In genomic region chr5:25613844-25614658, GRCm38 (mm10) we compare ENCODE assay signal across 9 mouse cellular contexts.
DNase-seq lines count a peak whose midpoint lies in the region; TF ChIP-seq lines count a peak whose summit lies in the region.
"Had no signal": no experiment of that assay in that cellular context is flagged by ENCODE, and none has a peak within 500 bp of the region (broad histone marks: within the 10 kb centered on the region; RNA-seq: fewer than 3 reads in every experiment).

No protein-coding gene starts in this region.

- intact Hi-C loops in heart, postnatal 10 days (cut with DNase I): no loop called here

- H3K4me1 ChIP-seq in cortical plate, adult 2 months (ENCODE audit: control insufficient read depth, insufficient read depth, low read length): no peaks in the 10 kb centered on the region

- peak; percentile 36 to 45 for DNase-seq in heart, postnatal 10 days
- DNase-seq in heart, adult 8-10 months (ENCODE audit: low spot score): no peak
- DNase-seq in ES-CJ7 (ENCODE audit: low read depth, low spot score): peak; percentile 13
- DNase-seq in layer of hippocampus, adult 2 months (ENCODE audit: low spot score in 2 of 2): peak; percentile 29 to 67
- peak; percentile 41 to 46 for DNase-seq in right cerebral cortex, postnatal 36 days (ENCODE audit: low spot score in 2 of 2)
- DNase-seq in natural killer cell, adult 2 months (ENCODE audit: low spot score in 2 of 2): no peak
- no peak for DNase-seq in lung, postnatal 4 days

- 0 out of 2 replicates have a peak overlapping the region, but pooled peaks have one; percentile 49 for H3K27ac ChIP-seq in cortical plate, adult 2 months (ENCODE audit: insufficient read depth, low read length)
- H3K27ac ChIP-seq in layer of hippocampus, adult 2 months: peak overlapping the region; percentile 58
- H3K27ac ChIP-seq: heart, embryonic 13.5 days had no signal

- TF ChIP-seq CTCF in cortical plate, adult 2 months (IDR thresholded peaks at IDR 0.05; ENCODE audit: extremely low read depth, insufficient read depth, low read length): no peak
- TF ChIP-seq CTCF in layer of hippocampus, adult 2 months (conservative IDR thresholded peaks at IDR 0.05): no peak

- no peak for TF ChIP-seq POLR2A in cortical plate, adult 2 months (IDR thresholded peaks at IDR 0.05; ENCODE audit: extremely low read depth, insufficient read depth, low read length)

- no peak overlapping the region for H3K4me3 ChIP-seq in cortical plate, adult 2 months (ENCODE audit: insufficient read depth, low read length)
- H3K4me3 ChIP-seq in layer of hippocampus, adult 2 months: no peak overlapping the region
- H3K4me3 ChIP-seq: heart, embryonic 13.5 days had no signal

Comparison
In these comparisons a context has a peak if more than half of its experiments do, and no peak if none do; other contexts are left out.
1. DNase-seq: peak in heart, postnatal 10 days (2 of 2), ES-CJ7 (single experiment), layer of hippocampus, adult 2 months (2 of 2) and right cerebral cortex, postnatal 36 days (2 of 2); none in heart, adult 8-10 months (single experiment), natural killer cell, adult 2 months (0 of 2) and lung, postnatal 4 days (0 of 2).